Mouse (Mus musculus) erythroblast, embryonic 14.5 days (primary cell): ENCODE data around the gene Nrbf2. TPM values are rescaled to one million over a fixed set of nuclear protein-coding genes. Genes with fewer than 3 reads are reported as not detected.
A peak's percentile ranks its signal among the peaks of the same experiment; 100 is the strongest.

Experiments used
- H3K27me3 ChIP-seq: 2 replicates; pipeline ENCODE4 v1.6.1; 2012; ENCODE audit warnings: inconsistent platforms; ENCODE audit not compliant: control insufficient read depth
- H3K36me3 ChIP-seq: 2 replicates; pipeline ENCODE4 v1.6.1; 2012; ENCODE audit warnings: mild to moderate bottlenecking, inconsistent platforms; ENCODE audit not compliant: control insufficient read depth
- H3K4me1 ChIP-seq: 2 replicates; pipeline ENCODE4 v1.6.1; 2012; ENCODE audit warnings: inconsistent platforms; ENCODE audit not compliant: control insufficient read depth
- H3K4me3 ChIP-seq: replicated peaks from 2 replicates; pipeline ENCODE3; 2012; ENCODE audit warnings: moderate library complexity, mild to moderate bottlenecking, inconsistent platforms
- H3K9me3 ChIP-seq: 2 replicates; pipeline ENCODE4 v1.6.1; 2012; ENCODE audit warnings: low read length, inconsistent platforms, mixed read lengths; ENCODE audit not compliant: control insufficient read depth
- GATA1 ChIP-seq: IDR thresholded peaks from 2 replicates; pipeline ENCODE4 v1.6.1; 2012; ENCODE audit warnings: low read length, inconsistent platforms, mixed read lengths
- TAL1 ChIP-seq: IDR thresholded peaks from 3 replicates; pipeline ENCODE4 v1.6.1; 2012; ENCODE audit warnings: low read length, inconsistent platforms, mixed read lengths
- polyA plus RNA-seq: library from polyadenylated mRNA; stranded (reverse); fragments of >175 nt; gene quantifications from 2 replicates; pipeline ENCODE4 v1.2.3, GENCODE M21; 2012

Nrbf2 gene
- polyA plus RNA-seq: 2.2 and 2.3 TPM in 2 replicates

DNA sequence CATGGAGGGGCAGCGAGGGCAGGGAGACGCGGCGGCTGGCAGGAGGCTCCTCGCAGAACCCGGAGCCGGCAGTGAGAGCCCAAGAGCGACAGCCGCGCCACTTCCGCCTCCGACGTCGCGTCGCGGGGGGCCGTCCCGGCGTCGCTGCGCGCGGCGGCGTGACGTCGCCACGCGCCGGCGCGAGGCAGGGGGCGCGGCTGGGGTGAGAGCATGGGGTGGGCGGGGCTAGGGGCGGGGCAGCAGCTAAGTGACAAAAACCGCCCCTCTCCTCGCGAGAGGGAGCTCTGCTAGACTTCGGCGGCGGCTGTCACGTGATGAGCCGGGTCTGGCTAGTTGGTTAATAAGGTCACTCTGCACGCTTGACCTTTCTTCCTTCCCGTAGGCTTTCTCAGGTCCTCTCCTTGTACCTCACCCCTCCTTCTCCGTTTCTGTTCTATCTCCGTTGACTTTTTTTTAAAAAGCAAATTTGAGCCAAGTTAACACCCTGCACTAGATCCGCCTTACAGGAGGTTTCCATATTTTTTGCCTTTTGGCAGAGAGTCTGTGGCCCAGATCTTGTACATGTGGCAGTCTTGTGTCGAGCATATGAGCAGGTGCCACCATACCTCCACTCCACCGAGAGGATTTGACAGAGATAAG is at the start of gene Nrbf2:
Gene Nrbf2 (minus strand): TSS at position 130 of the 639 bp plus-strand sequence.
- H3K36me3 ChIP-seq: peaks cover 3% of the 10 kb centered on the region
- peak within 1 kb of the TSS; percentile 97 for H3K4me3 ChIP-seq
- no peaks in the 10 kb centered on the region for H3K27me3 ChIP-seq
- H3K4me1 ChIP-seq: peaks cover 38% of the 10 kb centered on the region
- H3K9me3 ChIP-seq: no peaks in the 10 kb centered on the region
- no peak for TF ChIP-seq TAL1
- no peak for TF ChIP-seq GATA1

DNA sequence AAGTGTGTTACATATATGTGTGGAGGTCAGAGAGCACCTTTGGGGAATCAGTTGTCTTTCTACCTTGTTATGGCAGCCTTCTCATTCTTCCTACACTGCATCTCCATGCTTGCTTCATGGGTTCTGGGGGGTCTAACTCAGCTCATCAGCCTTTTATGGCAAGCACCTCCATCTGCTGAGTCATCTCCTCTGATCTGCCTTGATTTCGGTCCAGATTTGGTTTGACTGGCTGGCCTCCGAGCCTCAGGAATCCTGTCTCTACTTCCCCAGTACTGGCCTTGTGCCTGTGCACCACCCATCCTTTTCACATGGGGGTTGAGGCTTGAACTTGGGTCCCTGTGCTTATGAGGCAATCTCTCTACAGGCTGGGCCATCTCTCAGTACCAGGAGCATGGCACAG is 45.5 kb upstream of the Nrbf2 start:
- H3K9me3 ChIP-seq: no peaks in the 10 kb centered on the region
- H3K4me1 ChIP-seq: no peaks in the 10 kb centered on the region
- no peak overlapping the region for H3K4me3 ChIP-seq
- TF ChIP-seq TAL1 (no peak), GATA1 (no peak)
- H3K27me3 ChIP-seq: no peaks in the 10 kb centered on the region
- no peaks in the 10 kb centered on the region for H3K36me3 ChIP-seq

DNA sequence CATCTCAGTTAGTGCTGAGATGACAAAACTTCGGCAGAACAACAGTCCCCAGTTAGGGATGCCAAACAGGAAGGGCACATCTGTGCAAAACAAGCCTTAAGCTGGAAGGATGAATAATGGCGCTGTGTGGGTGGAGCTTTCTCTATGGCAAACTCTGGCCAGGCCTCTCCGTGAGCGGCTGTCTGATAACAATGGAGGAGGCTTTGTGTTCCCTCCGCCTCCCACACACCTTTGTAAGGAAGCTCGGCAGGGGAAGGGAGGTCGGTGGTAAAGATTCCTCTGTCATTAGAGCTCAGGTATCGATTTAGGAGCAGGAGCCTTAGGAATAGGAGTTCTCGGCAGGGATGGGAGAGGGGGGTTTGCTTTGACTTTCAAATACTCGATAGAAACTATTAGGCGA is 44.6 kb upstream of the Nrbf2 start:
- Histone ChIP-seq H3K27me3 (no peaks in the 10 kb centered on the region), H3K36me3 (no peaks in the 10 kb centered on the region), H3K4me3 (no peak overlapping the region), H3K4me1 (no peaks in the 10 kb centered on the region), H3K9me3 (no peaks in the 10 kb centered on the region)
- TF ChIP-seq TAL1 (no peak), GATA1 (no peak)

GRCm38 (mm10) chr10:67328208-67328607 is 43.1 kb upstream of the Nrbf2 start:
- Histone ChIP-seq H3K4me3 (no peak overlapping the region), H3K4me1 (no peaks in the 10 kb centered on the region), H3K9me3 (no peaks in the 10 kb centered on the region), H3K27me3 (no peaks in the 10 kb centered on the region), H3K36me3 (no peaks in the 10 kb centered on the region)
- TF ChIP-seq GATA1: no peak
- no peak for TF ChIP-seq TAL1

DNA sequence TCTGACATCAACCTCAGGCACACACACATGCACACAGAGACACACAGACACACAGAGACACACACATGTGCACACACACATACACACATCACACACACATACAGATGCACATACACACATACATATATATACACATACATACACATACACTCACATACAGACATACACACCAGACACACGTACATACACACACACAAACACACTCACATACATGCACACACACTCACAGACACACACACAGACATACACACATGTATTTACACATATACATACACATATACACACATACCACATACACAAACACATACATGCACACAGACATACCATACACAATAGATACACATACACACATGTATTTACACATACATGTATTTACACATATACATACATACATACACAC is 38.9 kb upstream of the Nrbf2 start:
- H3K4me1 ChIP-seq: peaks cover 6% of the 10 kb centered on the region
- H3K27me3 ChIP-seq: peaks cover under 1% of the 10 kb centered on the region; the same call in 1 of the 2 replicates
- no peak for TF ChIP-seq TAL1
- TF ChIP-seq GATA1: no peak
- no peaks in the 10 kb centered on the region for H3K9me3 ChIP-seq
- no peaks in the 10 kb centered on the region for H3K36me3 ChIP-seq
- H3K4me3 ChIP-seq: no peak overlapping the region

- H3K4me1 ChIP-seq: peaks cover 10% of the 10 kb centered on the region
These were observed 36.3 kb upstream of the Nrbf2 start for GRCm38 (mm10) chr10:67321396-67321795.

GRCm38 (mm10) chr10:67320207-67320859 is 35.2 kb upstream of the Nrbf2 start:
- Histone ChIP-seq H3K9me3 (no peaks in the 10 kb centered on the region), H3K27me3 (peaks cover 14% of the 10 kb centered on the region), H3K4me1 (peaks cover 10% of the 10 kb centered on the region), H3K4me3 (no peak overlapping the region), H3K36me3 (no peaks in the 10 kb centered on the region)
- no peak for TF ChIP-seq TAL1

More at GRCm38 (mm10) chr10:67321396-67321795, 36.3 kb upstream of the Nrbf2 start:
- H3K9me3 ChIP-seq: no peaks in the 10 kb centered on the region
- TF ChIP-seq TAL1 (no peak), GATA1 (no peak)
- no peaks in the 10 kb centered on the region for H3K36me3 ChIP-seq
- H3K27me3 ChIP-seq: peaks cover 14% of the 10 kb centered on the region
- H3K4me3 ChIP-seq: no peak overlapping the region

DNA sequence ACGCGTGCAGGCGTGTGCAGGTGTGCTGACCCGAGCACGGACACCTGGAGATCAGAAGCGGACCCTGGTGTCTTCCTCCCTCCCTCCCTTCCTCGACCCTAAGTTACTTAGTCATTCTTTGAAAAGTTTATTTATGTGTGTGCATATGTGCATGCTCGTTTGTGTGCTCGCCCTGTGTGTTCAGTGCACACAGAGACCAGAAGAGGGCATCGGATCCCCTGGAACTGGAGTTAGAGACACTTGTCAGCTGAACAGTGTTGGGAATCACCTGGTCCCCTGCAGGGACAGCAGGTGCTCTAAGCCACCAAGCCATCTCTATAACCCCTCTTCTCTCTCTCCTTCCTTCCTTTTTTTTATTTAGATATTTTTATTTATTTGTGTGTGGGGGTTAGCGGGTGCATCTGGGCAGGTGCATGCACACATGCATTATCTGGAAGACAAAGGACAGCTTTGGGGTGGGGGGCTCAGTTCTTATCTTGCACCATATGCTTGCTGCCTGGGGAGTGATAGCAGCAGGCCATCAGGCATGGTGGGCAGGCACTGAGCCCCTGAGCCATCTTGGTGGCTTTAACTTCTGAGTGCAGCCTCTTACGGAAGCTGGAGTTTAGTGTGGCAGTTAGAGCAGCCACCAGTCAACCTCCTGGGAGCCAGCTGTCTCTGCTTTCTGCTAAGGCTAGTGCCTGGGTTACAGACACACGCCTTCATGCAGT is 34.1 kb upstream of the Nrbf2 start:
- H3K9me3 ChIP-seq: no peaks in the 10 kb centered on the region
- no peak for TF ChIP-seq GATA1
- TF ChIP-seq TAL1: no peak
- no peaks in the 10 kb centered on the region for H3K36me3 ChIP-seq
- no peak overlapping the region for H3K4me3 ChIP-seq
- peaks cover 10% of the 10 kb centered on the region for H3K4me1 ChIP-seq
- H3K27me3 ChIP-seq: peaks cover 14% of the 10 kb centered on the region

DNA sequence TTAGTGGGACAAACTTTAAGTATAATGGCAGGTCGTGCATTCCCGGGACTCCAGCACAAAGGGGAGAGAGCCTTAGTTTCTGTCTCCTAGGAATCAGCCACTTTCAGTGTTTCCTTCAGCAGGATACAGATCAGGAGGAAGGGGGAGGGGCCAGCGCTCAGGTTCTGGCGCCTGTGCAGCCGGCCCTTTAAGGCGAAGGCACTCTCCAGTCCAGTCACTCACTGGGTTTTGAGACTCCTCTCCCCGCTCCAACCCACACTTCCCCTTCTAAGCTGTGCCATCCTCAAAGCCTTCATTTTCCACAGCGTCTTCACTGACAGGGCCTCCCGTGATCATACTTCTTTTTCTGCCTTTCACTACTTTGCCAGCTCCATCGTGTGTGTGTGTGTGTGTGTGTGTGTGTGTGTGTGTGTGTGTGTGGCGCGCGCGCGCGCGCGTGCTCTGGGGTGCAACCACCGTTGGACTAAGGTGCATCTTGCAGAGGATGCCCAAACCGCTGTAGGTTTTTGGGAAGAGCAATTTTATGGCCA is 32.9 kb upstream of the Nrbf2 start:
- Histone ChIP-seq H3K27me3 (peaks cover 14% of the 10 kb centered on the region), H3K4me1 (peaks cover 10% of the 10 kb centered on the region), H3K36me3 (no peaks in the 10 kb centered on the region), H3K9me3 (no peaks in the 10 kb centered on the region), H3K4me3 (no peak overlapping the region)
- TF ChIP-seq TAL1 (no peak), GATA1 (no peak)
